Mouse (Mus musculus) heart, embryonic 15.5 days (tissue): ENCODE results near the gene Tm9sf3. TPM values are rescaled to one million over a fixed set of nuclear protein-coding genes. Genes with fewer than 3 reads are reported as not detected.
A peak's percentile ranks its signal among the peaks of the same experiment; 100 is the strongest.

ENCODE experiments used
- ATAC-seq: fragments of 200-750 bp; cut with Nextera tagmentation; replicated peaks from 2 replicates; pipeline ENCODE4 v1.8.0; 2017; ENCODE audit warnings: low read depth, moderate TSS enrichment; ENCODE audit not compliant: insufficient number of reproducible peaks, insufficient read depth, low FRiP score
- H3K27ac ChIP-seq: fragments of 300-500 bp; sonication (generic); 2 replicates; pipeline ENCODE4 v1.5.1; 2015; ENCODE audit warnings: mild to moderate bottlenecking, inconsistent platforms
- H3K27me3 ChIP-seq: fragments of 300-500 bp; sonication (generic); 2 replicates; pipeline ENCODE4 v1.6.1; 2015; ENCODE audit warnings: inconsistent platforms
- H3K36me3 ChIP-seq: fragments of 300-500 bp; sonication (generic); 2 replicates; pipeline ENCODE4 v1.6.1; 2015; ENCODE audit warnings: mild to moderate bottlenecking, inconsistent platforms
- H3K4me1 ChIP-seq: fragments of 300-500 bp; sonication (generic); replicated peaks from 2 replicates; pipeline ENCODE4 v1.6.1; 2015; ENCODE audit warnings: inconsistent platforms
- H3K4me2 ChIP-seq: fragments of 300-500 bp; sonication (generic); 2 replicates; pipeline ENCODE4 v1.6.1; 2015; ENCODE audit warnings: inconsistent platforms, mild to moderate bottlenecking, moderate library complexity
- H3K4me3 ChIP-seq: fragments of 300-500 bp; sonication (generic); 2 replicates; pipeline ENCODE4 v1.5.1; 2015; ENCODE audit warnings: mild to moderate bottlenecking, inconsistent platforms
- H3K9ac ChIP-seq: fragments of 300-500 bp; sonication (generic); 2 replicates; pipeline ENCODE4 v1.6.1; 2015; ENCODE audit warnings: mild to moderate bottlenecking, inconsistent platforms
- H3K9me3 ChIP-seq: fragments of 300-500 bp; sonication (generic); replicated peaks from 2 replicates; pipeline ENCODE4 v1.6.1; 2016; ENCODE audit warnings: inconsistent platforms
- WGBS: fragments of 180-500 bp; shearing (Covaris S2); methylation state at CpG from one replicate; pipeline ENCODE4 v1.1.7; 2015; ENCODE audit warnings: mixed read lengths; 5-methylcytosine and 5-hydroxymethylcytosine counted together
- polyA plus RNA-seq: library from polyadenylated mRNA; unstranded; fragments of >200 nt; fragmentation: Nextera tagmentation; extraction: Ambion mirVana; gene quantifications from 2 replicates; pipeline ENCODE4 v1.2.1, GENCODE M21; 2015

Gene Tm9sf3
- polyA plus RNA-seq, 1 experiment from 2014 or later: 85.1 TPM

- WGBS: under 1% methylated on average over 46 of the region's 46 CpGs
- no peak for ATAC-seq
Observed at GRCm38 (mm10) chr19:41206041-41206810, 57.6 kb downstream of the Tm9sf3 start.

GRCm38 (mm10) chr19:41204159-41205081 lies 59.4 kb downstream of the Tm9sf3 start:
- peaks cover 62% of the 10 kb centered on the region for H3K27me3 ChIP-seq
- H3K4me1 ChIP-seq: peaks cover 16% of the 10 kb centered on the region
- no peak overlapping the region for H3K4me2 ChIP-seq
- no peaks in the 10 kb centered on the region for H3K36me3 ChIP-seq
- no peak overlapping the region for H3K27ac ChIP-seq
- H3K9me3 ChIP-seq: no peaks in the 10 kb centered on the region
- H3K4me3 ChIP-seq: no peak overlapping the region
- no peak overlapping the region for H3K9ac ChIP-seq
- no peak for ATAC-seq
- WGBS: 62% methylated on average over 11 of the region's 11 CpGs

More at GRCm38 (mm10) chr19:41206041-41206810, 57.6 kb downstream of the Tm9sf3 start:
- Histone ChIP-seq H3K27me3 (peaks cover 53% of the 10 kb centered on the region), H3K4me2 (peak overlapping the region; percentile 92), H3K27ac (no peak overlapping the region), H3K36me3 (peaks cover 4% of the 10 kb centered on the region), H3K4me3 (peak overlapping the region; percentile 52), H3K9me3 (no peaks in the 10 kb centered on the region), H3K9ac (peak overlapping the region; percentile 37), H3K4me1 (peaks cover 16% of the 10 kb centered on the region)

- Histone ChIP-seq H3K4me3 (no peak overlapping the region), H3K9ac (no peak overlapping the region), H3K36me3 (no peaks in the 10 kb centered on the region), H3K4me1 (no peaks in the 10 kb centered on the region), H3K9me3 (no peaks in the 10 kb centered on the region), H3K27ac (no peak overlapping the region), H3K27me3 (peaks cover 14% of the 10 kb centered on the region; the same call in 1 of the 2 replicates), H3K4me2 (no peak overlapping the region)
- WGBS: 74% methylated on average over 12 of the region's 12 CpGs
- no peak for ATAC-seq
Observed at GRCm38 (mm10) chr19:41197606-41198005, 66.2 kb downstream of the Tm9sf3 start.

- WGBS: 83% methylated on average over 1 of the region's 1 CpGs
- no peak for ATAC-seq
- Histone ChIP-seq H3K4me1 (no peaks in the 10 kb centered on the region), H3K9me3 (no peaks in the 10 kb centered on the region), H3K9ac (no peak overlapping the region), H3K4me3 (no peak overlapping the region), H3K36me3 (no peaks in the 10 kb centered on the region), H3K27me3 (no peaks in the 10 kb centered on the region), H3K4me2 (no peak overlapping the region), H3K27ac (no peak overlapping the region)
Observed at GRCm38 (mm10) chr19:41193379-41193778, 70.4 kb downstream of the Tm9sf3 start.

- H3K9ac ChIP-seq: no peak overlapping the region
- WGBS: 69% methylated on average over 4 of the region's 4 CpGs
- no peaks in the 10 kb centered on the region for H3K9me3 ChIP-seq
- no peak overlapping the region for H3K27ac ChIP-seq
- H3K4me2 ChIP-seq: no peak overlapping the region
- no peaks in the 10 kb centered on the region for H3K36me3 ChIP-seq
- H3K4me3 ChIP-seq: no peak overlapping the region
- H3K4me1 ChIP-seq: no peaks in the 10 kb centered on the region
- ATAC-seq: no peak
- no peaks in the 10 kb centered on the region for H3K27me3 ChIP-seq
Observed at GRCm38 (mm10) chr19:41192953-41193352, 70.8 kb downstream of the Tm9sf3 start.

- no peak for ATAC-seq
- 75% methylated on average over 9 of the region's 9 CpGs for WGBS
Observed at GRCm38 (mm10) chr19:41191724-41192123, 72.1 kb downstream of the Tm9sf3 start.

GRCm38 (mm10) chr19:41190876-41191434 lies 72.8 kb downstream of the Tm9sf3 start:
- Histone ChIP-seq H3K9me3 (no peaks in the 10 kb centered on the region), H3K4me1 (no peaks in the 10 kb centered on the region), H3K4me2 (no peak overlapping the region), H3K9ac (no peak overlapping the region), H3K27ac (no peak overlapping the region), H3K4me3 (no peak overlapping the region), H3K27me3 (no peaks in the 10 kb centered on the region), H3K36me3 (no peaks in the 10 kb centered on the region)
- no peak for ATAC-seq
- WGBS: 70% methylated on average over 6 of the region's 6 CpGs

More at GRCm38 (mm10) chr19:41191724-41192123, 72.1 kb downstream of the Tm9sf3 start:
- no peak overlapping the region for H3K9ac ChIP-seq
- no peaks in the 10 kb centered on the region for H3K36me3 ChIP-seq
- no peak overlapping the region for H3K27ac ChIP-seq
- H3K9me3 ChIP-seq: no peaks in the 10 kb centered on the region
- H3K4me3 ChIP-seq: no peak overlapping the region
- H3K4me2 ChIP-seq: no peak overlapping the region
- no peaks in the 10 kb centered on the region for H3K4me1 ChIP-seq
- H3K27me3 ChIP-seq: no peaks in the 10 kb centered on the region

GRCm38 (mm10) chr19:41177331-41177730 lies 86.5 kb downstream of the Tm9sf3 start:
- Histone ChIP-seq H3K27me3 (peaks cover 3% of the 10 kb centered on the region; the same call in 1 of the 2 replicates), H3K27ac (no peak overlapping the region), H3K4me1 (no peaks in the 10 kb centered on the region), H3K9ac (no peak overlapping the region), H3K4me3 (no peak overlapping the region), H3K4me2 (no peak overlapping the region), H3K9me3 (no peaks in the 10 kb centered on the region), H3K36me3 (no peaks in the 10 kb centered on the region)
- 42% methylated on average over 6 of the region's 6 CpGs for WGBS
- no peak for ATAC-seq

- Histone ChIP-seq H3K4me1 (no peaks in the 10 kb centered on the region), H3K27me3 (peaks cover 3% of the 10 kb centered on the region; the same call in 1 of the 2 replicates), H3K9me3 (no peaks in the 10 kb centered on the region), H3K4me2 (no peak overlapping the region), H3K27ac (no peak overlapping the region), H3K36me3 (no peaks in the 10 kb centered on the region), H3K9ac (no peak overlapping the region), H3K4me3 (no peak overlapping the region)
- ATAC-seq: no peak
- 61% methylated on average over 2 of the region's 2 CpGs for WGBS
Observed at GRCm38 (mm10) chr19:41176881-41177280, 86.9 kb downstream of the Tm9sf3 start.

- Histone ChIP-seq H3K4me1 (no peaks in the 10 kb centered on the region), H3K4me2 (no peak overlapping the region), H3K9ac (no peak overlapping the region), H3K27me3 (no peaks in the 10 kb centered on the region), H3K27ac (no peak overlapping the region), H3K36me3 (no peaks in the 10 kb centered on the region), H3K4me3 (no peak overlapping the region), H3K9me3 (no peaks in the 10 kb centered on the region)
- no peak for ATAC-seq
- WGBS: 79% methylated on average over 5 of the region's 5 CpGs
Observed at GRCm38 (mm10) chr19:41165914-41166235, 97.9 kb downstream of the Tm9sf3 start.
